Mouse (Mus musculus) stomach, postnatal 0 days (tissue): Measurements from ENCODE around the gene Far1. TPM values are rescaled to one million over a fixed set of nuclear protein-coding genes. Genes with fewer than 3 reads are reported as not detected.

ENCODE experiments used
- ATAC-seq: fragments of 200-750 bp; cut with Nextera tagmentation; 2 replicates; pipeline ENCODE4 v1.8.0; 2017; ENCODE audit not compliant: low FRiP score, low TSS enrichment
- DNase-seq: peaks from one replicate; pipeline ENCODE4 v3.0.0-alpha.2; 2016; ENCODE audit warnings: low spot score
- H3K27ac ChIP-seq: fragments of 300-500 bp; sonication (generic); replicated peaks from 2 replicates; pipeline ENCODE4 v1.5.1; 2014; ENCODE audit warnings: mild to moderate bottlenecking, control low read depth
- H3K27me3 ChIP-seq: fragments of 300-500 bp; sonication (generic); 2 replicates; pipeline ENCODE4 v1.6.1; 2014; ENCODE audit warnings: low read length; ENCODE audit not compliant: control insufficient read depth, insufficient read depth
- H3K36me3 ChIP-seq: fragments of 300-500 bp; sonication (generic); 2 replicates; pipeline ENCODE4 v1.6.1; 2014; ENCODE audit warnings: low read length, mixed read lengths; ENCODE audit not compliant: control insufficient read depth, insufficient read depth
- H3K4me1 ChIP-seq: fragments of 300-500 bp; sonication (generic); replicated peaks from 2 replicates; pipeline ENCODE4 v1.6.1; 2014; ENCODE audit warnings: antibody characterized with exemption; ENCODE audit not compliant: control insufficient read depth, insufficient read depth
- H3K4me2 ChIP-seq: fragments of 300-500 bp; sonication (generic); replicated peaks from 2 replicates; pipeline ENCODE4 v1.6.1; 2014; ENCODE audit warnings: low read depth, mild to moderate bottlenecking, control low read depth, moderate library complexity
- H3K4me3 ChIP-seq: fragments of 300-500 bp; sonication (generic); 2 replicates; pipeline ENCODE4 v1.5.1; 2014; ENCODE audit warnings: low read depth, low read length, control low read depth
- H3K9ac ChIP-seq: fragments of 300-500 bp; sonication (generic); 2 replicates; pipeline ENCODE4 v1.6.1; 2014; ENCODE audit warnings: mild to moderate bottlenecking, low read length, control low read depth, mixed read lengths
- H3K9me3 ChIP-seq: fragments of 300-500 bp; sonication (generic); 2 replicates; pipeline ENCODE4 v1.6.1; 2016; ENCODE audit warnings: low read length; ENCODE audit not compliant: control insufficient read depth
- CTCF ChIP-seq: IDR thresholded peaks from 2 replicates; pipeline ENCODE4 v1.5.1; 2016; ENCODE audit warnings: antibody characterized with exemption, low read depth, mild to moderate bottlenecking, moderate library complexity
- EP300 ChIP-seq: optimal IDR thresholded peaks from 2 replicates; pipeline ENCODE3; 2016; ENCODE audit warnings: antibody characterized with exemption
- WGBS: fragments of 180-500 bp; shearing (Covaris S2); extraction: QIAGEN DNeasy Blood & Tissue Kit; methylation state at CpG from one replicate; pipeline ENCODE4 v1.1.7; 2014; 5-methylcytosine and 5-hydroxymethylcytosine counted together
- polyA plus RNA-seq: library from polyadenylated mRNA; unstranded; fragments of >200 nt; fragmentation: Nextera tagmentation; extraction: Ambion mirVana; gene quantifications from 2 replicates; pipeline ENCODE4 v1.2.1, GENCODE M21; 2015

Gene Far1
- polyA plus RNA-seq, 1 experiment from 2014 or later = 77.9 TPM

DNA sequence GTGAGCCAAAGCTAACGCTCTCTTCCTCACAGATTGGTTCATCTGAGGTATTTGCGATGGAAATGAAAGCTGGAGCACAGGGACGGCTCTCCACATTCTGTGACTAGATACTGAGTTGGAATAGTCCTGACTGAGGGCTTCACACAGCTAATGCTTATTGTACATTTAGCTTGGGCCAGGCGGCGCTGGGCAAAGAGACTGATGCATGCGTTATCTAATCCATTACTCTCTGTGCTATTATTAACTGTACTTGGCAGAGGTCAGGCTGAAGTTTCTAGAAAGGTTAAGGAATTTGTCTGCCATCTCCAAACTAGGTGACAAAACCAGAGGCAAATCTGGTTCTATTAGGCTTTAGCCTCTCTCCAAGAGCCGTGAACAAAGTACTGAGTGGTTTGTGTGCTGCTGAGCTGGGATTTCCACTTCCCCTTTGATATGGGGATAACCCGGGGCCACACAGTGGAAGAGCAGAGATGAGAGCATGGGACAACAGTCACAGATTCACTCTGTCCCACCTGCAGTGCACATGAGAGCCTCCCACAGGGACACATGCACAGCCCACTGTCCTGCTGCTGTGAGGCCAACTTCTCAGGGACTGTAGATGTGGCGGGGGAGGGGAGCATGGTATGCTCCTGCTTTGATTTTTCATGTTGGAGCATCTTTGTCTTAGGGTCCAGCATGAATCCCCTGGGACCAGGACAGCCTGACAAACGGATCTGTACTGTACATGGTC, 100.7 kb downstream of the Far1 start:
- Histone ChIP-seq H3K27ac (no peak overlapping the region), H3K4me3 (no peak overlapping the region), H3K9me3 (no peaks in the 10 kb centered on the region), H3K4me2 (no peak overlapping the region), H3K36me3 (no peaks in the 10 kb centered on the region), H3K4me1 (no peaks in the 10 kb centered on the region), H3K27me3 (no peaks in the 10 kb centered on the region), H3K9ac (no peak overlapping the region)
- ATAC-seq (no peak), DNase-seq (no peak)
- TF ChIP-seq EP300 = no peak
- TF ChIP-seq CTCF = no peak
- 66% methylated on average over 10 of the region's 10 CpGs for WGBS

DNA sequence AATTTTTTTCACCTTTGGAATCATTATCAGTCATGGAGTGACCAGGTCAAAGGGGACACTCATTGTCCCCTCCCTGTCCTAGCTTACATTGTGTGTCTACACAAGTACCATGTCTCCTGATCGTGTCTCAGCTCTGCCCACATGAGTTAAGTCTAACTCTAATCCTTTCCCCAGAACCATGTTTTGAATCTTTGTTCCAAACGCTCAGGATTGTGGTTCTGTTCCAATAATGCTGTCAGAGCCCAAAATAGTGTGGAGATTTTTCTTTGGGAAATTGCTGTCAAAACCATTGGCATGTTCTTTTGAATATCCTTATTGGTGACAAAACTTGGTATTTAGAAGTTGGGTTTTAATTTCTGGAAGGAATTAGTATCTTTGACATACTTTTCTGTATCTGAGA, 105.5 kb downstream of the Far1 start:
- no peak overlapping the region for H3K4me2 ChIP-seq
- H3K27me3 ChIP-seq = no peaks in the 10 kb centered on the region
- no peak overlapping the region for H3K27ac ChIP-seq
- H3K9ac ChIP-seq = no peak overlapping the region
- no peak for ATAC-seq
- TF ChIP-seq CTCF = no peak
- TF ChIP-seq EP300 = no peak
- DNase-seq = no peak
- no peak overlapping the region for H3K4me3 ChIP-seq
- no peaks in the 10 kb centered on the region for H3K4me1 ChIP-seq
- WGBS = 76% methylated on average over 2 of the region's 2 CpGs
- H3K36me3 ChIP-seq = no peaks in the 10 kb centered on the region
- no peaks in the 10 kb centered on the region for H3K9me3 ChIP-seq

DNA sequence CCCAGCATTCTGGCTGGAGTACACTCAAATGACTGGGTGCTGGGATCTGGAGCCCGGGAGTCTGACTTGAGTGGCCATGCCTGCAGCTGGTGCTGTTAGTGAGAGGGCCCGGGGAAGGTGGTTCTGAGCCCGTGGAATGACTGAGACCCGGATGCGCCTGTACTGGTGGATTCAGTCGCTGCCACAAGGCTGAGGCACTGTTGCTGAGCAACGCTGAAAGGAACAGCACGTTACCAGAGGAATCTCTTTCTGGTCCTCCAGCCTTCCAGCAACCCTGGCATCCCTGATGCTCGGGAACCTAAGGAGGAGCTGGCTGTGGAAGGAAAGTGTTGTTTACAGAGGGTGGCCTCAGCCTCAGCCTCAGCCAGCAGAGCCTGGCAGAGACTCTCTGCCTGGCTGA, 106.1 kb downstream of the Far1 start:
- Histone ChIP-seq H3K4me2 (no peak overlapping the region), H3K9ac (no peak overlapping the region), H3K9me3 (no peaks in the 10 kb centered on the region), H3K27me3 (no peaks in the 10 kb centered on the region), H3K36me3 (no peaks in the 10 kb centered on the region), H3K4me3 (no peak overlapping the region), H3K4me1 (no peaks in the 10 kb centered on the region), H3K27ac (no peak overlapping the region)
- DNase-seq = no peak
- no peak for TF ChIP-seq EP300
- no peak for TF ChIP-seq CTCF
- WGBS = 75% methylated on average over 9 of the region's 9 CpGs
- ATAC-seq = no peak

Other genes with a start within 250 kb of the Far1 start
- gene Btbd10, start 144.4 kb upstream of the Far1 start, polyA plus RNA-seq = 15.9 and 17.2 TPM in 2 replicates
- not detected in 2 replicates for gene Pth, start 125.3 kb upstream of the Far1 start, polyA plus RNA-seq